Mouse (Mus musculus): Measurements from ENCODE around the gene Actl10.

Gene Actl10

GRCm38 (mm10) chr2:154551476-154551875 lies at the start of gene Actl10:
Actl10 (plus strand) TSS chr2:154551776.
- DNase-seq = no peak

GRCm38 (mm10) chr2:154507076-154507475 lies 44.5 kb upstream of the Actl10 start:
- DNase-seq = peak; percentile 52

- peak; percentile 9 for DNase-seq
Observed at GRCm38 (mm10) chr2:154507566-154508283, 43.9 kb upstream of the Actl10 start.

- DNase-seq = no peak
Observed at GRCm38 (mm10) chr2:154508450-154508849, 43.1 kb upstream of the Actl10 start.

GRCm38 (mm10) chr2:154510141-154510540 lies 41.4 kb upstream of the Actl10 start:
- no peak for DNase-seq

GRCm38 (mm10) chr2:154516944-154517343 lies 34.6 kb upstream of the Actl10 start:
- DNase-seq = no peak

- DNase-seq = no peak
Observed at GRCm38 (mm10) chr2:154517424-154517823, 34.2 kb upstream of the Actl10 start.

- no peak for DNase-seq
Observed at GRCm38 (mm10) chr2:154521449-154521848, 30.1 kb upstream of the Actl10 start.

- no peak for DNase-seq
Observed at GRCm38 (mm10) chr2:154522334-154522733, 29.2 kb upstream of the Actl10 start.

GRCm38 (mm10) chr2:154525285-154525684 lies 26.3 kb upstream of the Actl10 start:
- DNase-seq = no peak

- no peak for DNase-seq
Observed at GRCm38 (mm10) chr2:154526531-154526930, 25.0 kb upstream of the Actl10 start.

GRCm38 (mm10) chr2:154532888-154533287 lies 18.7 kb upstream of the Actl10 start:
- DNase-seq = peak; percentile 32

GRCm38 (mm10) chr2:154534704-154535270 lies 16.8 kb upstream of the Actl10 start:
- no peak for DNase-seq

- no peak for DNase-seq
Observed at GRCm38 (mm10) chr2:154538310-154538709, 13.3 kb upstream of the Actl10 start.

GRCm38 (mm10) chr2:154538710-154539109 lies 12.9 kb upstream of the Actl10 start:
- DNase-seq = peak; percentile 70

GRCm38 (mm10) chr2:154539720-154540119 lies 11.9 kb upstream of the Actl10 start:
- DNase-seq = peak; percentile 75

- DNase-seq = no peak
Observed at GRCm38 (mm10) chr2:154541630-154542029, 9.9 kb upstream of the Actl10 start.

GRCm38 (mm10) chr2:154543567-154544347 lies 7.8 kb upstream of the Actl10 start:
- DNase-seq = no peak

- DNase-seq = no peak
Observed at GRCm38 (mm10) chr2:154546711-154547110, 4.9 kb upstream of the Actl10 start, which contains the start of gene 1700003F12Rik. 1700003F12Rik (plus strand) TSS chr2:154547085.

- peak; percentile 83 for DNase-seq
Observed at GRCm38 (mm10) chr2:154548688-154549087, 2.9 kb upstream of the Actl10 start.

- DNase-seq = peak; percentile 94
Observed at GRCm38 (mm10) chr2:154549127-154549885, 2.3 kb upstream of the Actl10 start.

GRCm38 (mm10) chr2:154549886-154550189 lies 1.7 kb upstream of the Actl10 start:
- no peak for DNase-seq

GRCm38 (mm10) chr2:154550937-154551336 lies 639 bp upstream of the Actl10 start:
- DNase-seq = peak; percentile 66

All from retina, postnatal 1 day (tissue).